Mouse (Mus musculus): ENCODE results near the gene Ddx31.

Ddx31 gene

GRCm38 (mm10) chr2:28909818-28910710 is 69.9 kb downstream of the Ddx31 start:
- intact Hi-C loops (cut with DNase I), result no loop called here

- intact Hi-C loops (cut with DNase I), result no loop called here
Observed at GRCm38 (mm10) chr2:28910877-28911276, 70.7 kb downstream of the Ddx31 start.

- intact Hi-C loops (cut with DNase I), result no loop called here
Observed at GRCm38 (mm10) chr2:28911331-28912038, 71.3 kb downstream of the Ddx31 start.

GRCm38 (mm10) chr2:28912039-28912700 is 72.0 kb downstream of the Ddx31 start:
- intact Hi-C loops (cut with DNase I), result no loop called here

- intact Hi-C loops (cut with DNase I), result no loop called here
Observed at GRCm38 (mm10) chr2:28912961-28913360, 72.8 kb downstream of the Ddx31 start.

- intact Hi-C loops (cut with DNase I), result no loop called here
Observed at GRCm38 (mm10) chr2:28914121-28914520, 73.9 kb downstream of the Ddx31 start.

GRCm38 (mm10) chr2:28915104-28915738 is 75.0 kb downstream of the Ddx31 start:
- intact Hi-C loops (cut with DNase I), result no loop called here

- intact Hi-C loops (cut with DNase I), result no loop called here
Observed at GRCm38 (mm10) chr2:28915768-28916512, 75.7 kb downstream of the Ddx31 start.

- intact Hi-C loops (cut with DNase I), result no loop called here
Observed at GRCm38 (mm10) chr2:28916513-28916865, 76.3 kb downstream of the Ddx31 start, which contains the start of gene Barhl1. Gene Barhl1, minus strand, starts transcription at chr2:28916668.

GRCm38 (mm10) chr2:28917156-28917517 is 76.9 kb downstream of the Ddx31 start:
- intact Hi-C loops (cut with DNase I), result no loop called here

- intact Hi-C loops (cut with DNase I), result no loop called here
Observed at GRCm38 (mm10) chr2:28917518-28918361, 77.5 kb downstream of the Ddx31 start.

GRCm38 (mm10) chr2:28919001-28919400 is 78.8 kb downstream of the Ddx31 start:
- intact Hi-C loops (cut with DNase I), result no loop called here

- intact Hi-C loops (cut with DNase I), result loop anchor here (1.0 to 2.0 kb wide), 2 partner anchors 53 to 129 kb away; no protein-coding TSS in a partner anchor
Observed at GRCm38 (mm10) chr2:28923912-28924311, 83.7 kb downstream of the Ddx31 start.

- intact Hi-C loops (cut with DNase I), result no loop called here
Observed at GRCm38 (mm10) chr2:28930571-28930970, 90.4 kb downstream of the Ddx31 start.

GRCm38 (mm10) chr2:28938997-28939396 is 98.8 kb downstream of the Ddx31 start:
- intact Hi-C loops (cut with DNase I), result no loop called here

GRCm38 (mm10) chr2:28943666-28944516 is 103.7 kb downstream of the Ddx31 start:
- intact Hi-C loops (cut with DNase I), result no loop called here

- intact Hi-C loops (cut with DNase I), result no loop called here
Observed at GRCm38 (mm10) chr2:28945388-28945787, 105.2 kb downstream of the Ddx31 start.

- intact Hi-C loops (cut with DNase I), result no loop called here
Observed at GRCm38 (mm10) chr2:28946312-28946711, 106.1 kb downstream of the Ddx31 start.

GRCm38 (mm10) chr2:28952981-28953380 is 112.8 kb downstream of the Ddx31 start:
- intact Hi-C loops (cut with DNase I), result no loop called here
